Mouse (Mus musculus) kidney, adult 2 months (tissue): ENCODE measurements around the gene Fhit.

Experiments used
- CTCF ChIP-seq: fragments of 200-500 bp; conservative IDR thresholded peaks from 2 replicates; pipeline ENCODE4 v1.5.1; 2011; ENCODE audit warnings: low read depth, mild to moderate bottlenecking, control low read depth, low read length, moderate library complexity, mixed read lengths; ENCODE audit not compliant: insufficient read depth, insufficient read length
- POLR2A ChIP-seq: fragments of 200-500 bp; IDR thresholded peaks from one replicate; pipeline ENCODE4 v1.6.1; 2011; ENCODE audit warnings: low read depth, low read length, control low read depth

GRCm38 (mm10) chr14:9517651-9518050 is 1644.2 kb downstream of the Fhit start:
- TF ChIP-seq POLR2A (no peak), CTCF (no peak)
